Mouse (Mus musculus) retina, adult 2 months (tissue): Measurements from ENCODE around the gene Nr1i3.

Source experiments
- DNase-seq: peaks from one replicate; pipeline ENCODE4 v3.0.0-alpha.2; 2012; ENCODE audit warnings: low read depth, low spot score

Gene Nr1i3

GRCm38 (mm10) chr1:171213801-171214496, at the start of gene Nr1i3:
Nr1i3 (plus strand) TSS chr1:171213970.
- DNase-seq, result no peak

DNA sequence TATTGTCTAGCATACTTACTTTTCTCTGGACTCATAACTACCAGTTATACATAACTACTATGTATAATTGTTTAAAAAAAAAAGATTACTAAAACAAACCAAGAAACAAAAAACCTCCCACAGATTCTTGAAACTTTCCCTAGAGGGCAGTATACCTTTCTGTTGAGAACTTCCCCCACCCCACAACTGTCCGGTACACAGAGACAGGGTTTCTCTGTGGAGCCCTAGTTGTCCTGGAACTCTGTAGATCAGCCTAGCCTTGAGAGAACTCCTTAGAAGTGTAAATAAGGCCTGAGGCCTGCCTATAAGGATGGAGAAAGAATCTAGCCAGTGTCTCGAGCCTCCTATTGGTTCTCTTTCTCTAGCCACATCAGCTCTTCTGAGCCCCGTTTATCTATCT, 49.5 kb upstream of the Nr1i3 start:
- DNase-seq, result no peak

GRCm38 (mm10) chr1:171165629-171166345, 48.0 kb upstream of the Nr1i3 start:
- DNase-seq, result no peak

GRCm38 (mm10) chr1:171168906-171169305, 44.9 kb upstream of the Nr1i3 start:
- no peak for DNase-seq

- DNase-seq, result no peak
These were observed 43.9 kb upstream of the Nr1i3 start for GRCm38 (mm10) chr1:171169913-171170312.

- no peak for DNase-seq
These were observed 42.6 kb upstream of the Nr1i3 start for GRCm38 (mm10) chr1:171171138-171171537.

GRCm38 (mm10) chr1:171172779-171173178, 41.0 kb upstream of the Nr1i3 start:
- no peak for DNase-seq

GRCm38 (mm10) chr1:171179487-171180171, 34.1 kb upstream of the Nr1i3 start:
- no peak for DNase-seq

- DNase-seq, result no peak
These were observed 30.7 kb upstream of the Nr1i3 start for GRCm38 (mm10) chr1:171183025-171183424.

DNA sequence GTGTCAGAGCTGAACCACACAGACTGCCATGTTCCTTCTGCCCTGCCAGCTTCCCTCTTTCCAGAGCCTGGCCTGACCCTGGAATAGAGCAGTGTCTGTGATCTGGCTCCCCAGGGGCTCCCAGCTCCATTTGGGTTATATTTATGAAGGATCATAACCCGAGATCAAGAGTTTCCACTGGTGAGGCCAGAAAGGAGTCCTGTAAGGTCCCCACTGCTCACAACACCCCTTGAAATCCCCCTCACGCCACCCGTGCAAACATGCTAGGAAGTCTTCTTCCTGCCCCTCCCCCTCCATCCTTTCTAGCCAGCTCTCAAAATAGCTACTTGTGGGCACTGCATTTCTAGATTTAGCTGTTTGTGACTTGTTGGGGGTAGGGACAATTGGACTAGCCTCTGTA, 30.1 kb upstream of the Nr1i3 start:
- DNase-seq, result no peak

- no peak for DNase-seq
These were observed 29.5 kb upstream of the Nr1i3 start for GRCm38 (mm10) chr1:171184314-171184713.

- no peak for DNase-seq
These were observed 28.1 kb upstream of the Nr1i3 start for GRCm38 (mm10) chr1:171185655-171186054.

- DNase-seq, result no peak
These were observed 25.7 kb upstream of the Nr1i3 start for GRCm38 (mm10) chr1:171187851-171188700.

- DNase-seq, result no peak
These were observed 24.7 kb upstream of the Nr1i3 start for GRCm38 (mm10) chr1:171189046-171189445.

DNA sequence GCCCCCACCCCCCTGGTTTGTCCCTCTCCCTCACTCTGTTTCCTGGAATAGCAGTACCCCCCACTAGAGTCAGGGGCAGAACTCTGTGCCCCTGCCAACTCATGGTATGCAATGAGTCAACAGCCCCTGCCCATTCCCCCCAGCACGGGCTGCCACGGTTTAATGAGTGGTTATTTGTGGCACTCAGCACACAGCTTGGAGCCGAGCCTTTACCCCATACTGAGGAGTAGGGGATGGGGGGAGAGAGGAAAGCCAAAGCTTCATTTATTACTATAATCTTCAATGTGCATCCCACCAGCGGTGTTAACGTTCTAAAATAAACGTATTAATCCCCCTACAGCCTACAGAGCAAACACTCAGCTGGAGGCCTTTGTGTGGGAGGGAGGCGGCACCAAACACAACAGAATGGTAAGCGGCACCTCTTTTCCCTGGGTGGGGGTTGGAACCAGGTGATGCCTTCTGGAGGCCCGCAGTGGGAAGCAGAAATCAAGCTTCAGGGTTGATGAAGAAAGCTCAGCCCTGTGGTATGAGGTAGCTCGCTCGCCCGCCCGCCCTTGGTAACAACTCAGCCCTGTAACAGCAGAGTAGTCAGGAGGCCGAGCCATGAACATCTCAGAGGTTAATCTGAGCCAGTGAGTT, 24.2 kb upstream of the Nr1i3 start:
- no peak for DNase-seq

DNA sequence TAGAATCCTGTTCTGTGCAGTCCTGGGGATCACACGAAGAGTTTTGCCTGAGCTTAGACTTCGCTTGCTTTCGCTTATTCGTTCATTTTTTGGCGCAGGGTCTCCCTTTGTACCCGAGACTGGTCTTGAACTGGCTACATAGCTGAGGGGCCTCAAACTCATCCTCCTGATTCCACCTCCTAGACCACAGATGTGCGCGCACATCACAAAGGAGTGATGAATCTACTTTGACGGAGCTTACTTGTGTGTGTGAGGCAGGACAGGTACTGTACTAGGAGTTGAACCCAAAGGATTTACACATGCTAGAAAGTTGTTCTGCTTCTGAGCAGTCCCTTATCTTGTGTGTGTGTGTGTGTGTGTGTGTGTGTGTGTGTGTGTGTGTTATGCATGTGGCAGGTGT, 22.9 kb upstream of the Nr1i3 start:
- DNase-seq, result no peak

DNA sequence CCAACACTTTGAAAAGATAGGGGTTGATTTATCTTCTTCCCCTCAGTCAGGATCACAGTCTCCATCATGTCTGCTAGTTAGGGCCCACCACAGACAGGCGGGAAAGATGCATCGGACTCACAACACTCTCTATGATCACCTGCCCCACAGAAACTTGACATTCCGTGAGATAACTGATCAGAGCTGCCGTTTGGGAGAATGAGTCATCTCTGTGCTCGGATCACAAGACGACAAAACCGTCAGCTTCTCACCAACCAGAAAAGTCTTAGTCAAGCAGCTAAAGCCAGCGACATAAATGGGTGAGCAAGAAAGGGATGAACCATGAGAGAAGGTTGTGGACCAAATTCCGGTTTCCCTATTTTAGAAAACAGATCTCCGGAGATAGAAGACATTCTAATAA, 21.5 kb upstream of the Nr1i3 start:
- no peak for DNase-seq

DNA sequence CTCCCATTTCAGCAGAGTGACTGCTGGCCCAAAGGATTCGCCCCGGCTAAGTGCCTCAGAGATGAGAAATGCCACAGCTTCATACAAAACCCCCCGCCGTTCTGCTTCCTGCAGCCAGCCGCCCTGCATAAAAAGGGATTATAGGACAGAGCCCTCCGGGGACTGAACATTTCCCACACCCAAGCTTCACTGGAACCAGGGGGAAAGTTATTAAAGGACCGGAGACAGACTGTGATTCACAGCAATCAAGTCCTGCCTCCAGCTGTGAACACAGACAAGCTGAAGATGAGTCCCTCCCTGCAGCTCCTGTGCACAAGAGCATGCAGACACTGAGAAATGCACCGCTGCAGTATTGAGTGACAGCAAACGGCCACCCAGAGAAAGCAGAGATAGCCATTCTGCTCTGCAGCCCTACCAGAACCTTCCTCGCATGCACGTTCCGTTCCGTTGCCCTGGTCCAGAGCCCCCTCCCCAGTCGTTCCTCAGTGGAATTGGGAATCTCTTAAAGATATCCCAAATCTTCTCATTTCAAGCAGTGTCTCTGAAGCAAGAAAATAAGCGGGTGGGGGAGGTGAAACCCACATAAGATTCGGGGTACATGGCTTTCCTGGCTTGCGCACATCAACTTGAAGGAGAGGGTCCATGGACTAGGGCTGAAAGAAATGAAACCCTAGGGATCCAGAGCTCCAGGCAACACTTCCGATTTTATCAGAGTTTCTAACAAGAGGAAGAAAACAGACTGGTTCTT, 20.5 kb upstream of the Nr1i3 start:
- DNase-seq, result no peak

GRCm38 (mm10) chr1:171193911-171194830, 19.6 kb upstream of the Nr1i3 start:
- DNase-seq, result no peak
